Mouse (Mus musculus) embryonic fibroblast, embryonic 13.5 days (primary cell): Measurements from ENCODE around the gene Hsd17b12.

Experiments
- CTCF ChIP-seq: IDR thresholded peaks from 2 replicates; pipeline ENCODE4 v1.5.1; 2011; ENCODE audit warnings: mild to moderate bottlenecking, control low read depth, low read length, moderate library complexity, borderline replicate concordance; ENCODE audit not compliant: insufficient read depth
- POLR2A ChIP-seq: IDR thresholded peaks from 2 replicates; pipeline ENCODE4 v1.6.1; 2011; ENCODE audit warnings: low read depth, mild to moderate bottlenecking, control low read depth, low read length, moderate library complexity

DNA sequence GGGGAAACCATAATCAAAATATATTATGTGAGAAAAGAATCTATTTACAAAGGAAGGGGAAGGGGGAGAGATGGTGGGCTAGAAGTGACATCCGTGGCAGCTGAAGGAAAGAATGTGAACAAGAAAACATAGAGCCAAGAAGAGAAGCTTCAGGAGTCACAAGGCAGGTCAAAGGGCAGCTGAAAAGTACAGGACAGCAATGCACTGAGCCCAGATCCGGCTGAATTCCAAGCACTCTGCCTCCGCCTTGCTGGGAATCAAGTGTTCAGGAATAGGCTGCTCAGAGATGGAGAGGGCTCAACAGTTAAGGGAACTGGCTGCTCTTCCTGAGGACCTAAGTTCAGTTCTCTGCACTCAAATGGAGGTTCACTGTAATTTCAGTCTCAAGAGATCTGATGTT, 16.5 kb downstream of the Hsd17b12 start:
- no peak for TF ChIP-seq CTCF
- TF ChIP-seq POLR2A, result no peak
